Mouse (Mus musculus): Measurements from ENCODE around the gene Hdac7.

- TF ChIP-seq POLR2A (IDR thresholded peaks at IDR 0.05; ENCODE audit: insufficient read depth, low read depth, low read length) (no peak), CTCF (IDR thresholded peaks at IDR 0.05) (no peak), EP300 (IDR thresholded peaks at IDR 0.05; ENCODE audit: insufficient read depth, low read depth, low read length) (no peak)
Measured at GRCm38 (mm10) chr15:97892506-97892905, 48.2 kb upstream of the Hdac7 start.
